Mouse (Mus musculus) ES-Bruce4 (cell line): ENCODE measurements around the gene Filip1.

Experiments
- CTCF ChIP-seq: IDR thresholded peaks from one replicate; pipeline ENCODE4 v1.8.1; 2011; ENCODE audit warnings: low read depth, low read length
- POLR2A ChIP-seq: IDR thresholded peaks from one replicate; pipeline ENCODE4 v1.8.1; 2011; ENCODE audit warnings: low read length; ENCODE audit not compliant: insufficient read depth

GRCm38 (mm10) chr9:80039296-80039815, 26.7 kb upstream of the Filip1 start:
- TF ChIP-seq POLR2A = no peak
- no peak for TF ChIP-seq CTCF
